Mouse (Mus musculus): ENCODE data around the gene Map3k5. TPM values are rescaled to one million over a fixed set of nuclear protein-coding genes. Genes with fewer than 3 reads are reported as not detected.

The Map3k5 gene
- total and polyA plus RNA-seq, 3 experiments = 0.35 to 0.97 TPM; not detected in 1

- TF ChIP-seq TCF12 (IDR thresholded peaks at IDR 0.05; ENCODE audit: low read depth, low read length) (no peak), RCOR1 (IDR thresholded peaks at IDR 0.05; ENCODE audit: low read depth, low read length) (no peak), MEF2A (IDR thresholded peaks at IDR 0.05; ENCODE audit: extremely low read depth, insufficient replicate concordance, low read depth, low read length, poor library complexity, severe bottlenecking) (no peak), MYB (IDR thresholded peaks at IDR 0.05; ENCODE audit: low read depth, low read length) (no peak), ETS1 (IDR thresholded peaks at IDR 0.05; ENCODE audit: low read depth, low read length) (no peak), HCFC1 (IDR thresholded peaks at IDR 0.05; ENCODE audit: low read depth, low read length) (no peak), BHLHE40 (IDR thresholded peaks at IDR 0.05; ENCODE audit: borderline replicate concordance, low read depth, low read length) (no peak), POLR2A (IDR thresholded peaks at IDR 0.05; ENCODE audit: control insufficient read depth in 1 of 2, insufficient read depth in 1 of 2, low read depth in 1 of 2, low read length in 2 of 2, poor library complexity in 1 of 2) (no peak), TAL1 (IDR thresholded peaks at IDR 0.05; ENCODE audit: low read length) (no peak)
- Histone ChIP-seq H3K4me1 (ENCODE audit: control insufficient read depth in 1 of 2, insufficient read depth in 2 of 2, low read length in 2 of 2) (no peaks in the 10 kb centered on the region), H3K27ac (ENCODE audit: control insufficient read depth, low read depth, low read length) (no peak overlapping the region), H3K9me3 (replicated peaks; ENCODE audit: insufficient read depth, low read length) (no peaks in the 10 kb centered on the region), H3K79me2 (ENCODE audit: control insufficient read depth, insufficient read depth, low read length, poor library complexity) (no peaks in the 10 kb centered on the region), H3K4me3 (ENCODE audit: control insufficient read depth in 1 of 2, insufficient read depth in 1 of 2, low read depth in 2 of 2, low read length in 2 of 2) (no peak overlapping the region), H3K36me3 (ENCODE audit: control insufficient read depth in 1 of 2, insufficient read depth in 2 of 2, low read length in 2 of 2) (no peaks in the 10 kb centered on the region), H3K27me3 (ENCODE audit: control insufficient read depth in 1 of 2, insufficient read depth in 2 of 2, low read length in 2 of 2) (no peaks in the 10 kb centered on the region), H3K9ac (ENCODE audit: control insufficient read depth, low read depth, low read length, poor library complexity, severe bottlenecking) (no peak overlapping the region)
- DNase-seq (ENCODE audit: low read depth, low spot score) = no peak
Observed at GRCm38 (mm10) chr10:20023524-20023923, 89.3 kb downstream of the Map3k5 start.

GRCm38 (mm10) chr10:20024891-20025290 lies 90.6 kb downstream of the Map3k5 start:
- no peak overlapping the region for H3K9ac ChIP-seq (ENCODE audit: control insufficient read depth, low read depth, low read length, poor library complexity, severe bottlenecking)
- no peak overlapping the region for H3K4me3 ChIP-seq (ENCODE audit: control insufficient read depth in 1 of 2, insufficient read depth in 1 of 2, low read depth in 2 of 2, low read length in 2 of 2)
- H3K27me3 ChIP-seq (ENCODE audit: control insufficient read depth in 1 of 2, insufficient read depth in 2 of 2, low read length in 2 of 2) = no peaks in the 10 kb centered on the region
- no peak overlapping the region for H3K27ac ChIP-seq (ENCODE audit: control insufficient read depth, low read depth, low read length)
- H3K4me1 ChIP-seq (ENCODE audit: control insufficient read depth in 1 of 2, insufficient read depth in 2 of 2, low read length in 2 of 2) = no peaks in the 10 kb centered on the region
- no peak for DNase-seq (ENCODE audit: low read depth, low spot score)
- no peaks in the 10 kb centered on the region for H3K79me2 ChIP-seq (ENCODE audit: control insufficient read depth, insufficient read depth, low read length, poor library complexity)
- no peaks in the 10 kb centered on the region for H3K9me3 ChIP-seq (replicated peaks; ENCODE audit: insufficient read depth, low read length)
- TF ChIP-seq ZKSCAN1 (IDR thresholded peaks at IDR 0.05; ENCODE audit: low read depth, low read length) (no peak), NELFE (IDR thresholded peaks at IDR 0.05; ENCODE audit: low read depth, low read length) (no peak), USF1 (IDR thresholded peaks at IDR 0.05; ENCODE audit: low read depth, low read length) (no peak), JUND (IDR thresholded peaks at IDR 0.05; ENCODE audit: low read depth, low read length) (no peak), CTCF (IDR thresholded peaks at IDR 0.05 in 2 of 3, conservative IDR thresholded peaks at IDR 0.05 in 1 of 3; ENCODE audit: control insufficient read depth in 1 of 3, insufficient read depth in 1 of 3, low read depth in 2 of 3, low read length in 3 of 3, poor library complexity in 1 of 3, severe bottlenecking in 1 of 3) (no peak), MAX (IDR thresholded peaks at IDR 0.05; ENCODE audit: low read length) (no peak), RAD21 (IDR thresholded peaks at IDR 0.05; ENCODE audit: low read depth, low read length) (no peak), CHD1 (IDR thresholded peaks at IDR 0.05; ENCODE audit: low read depth, low read length) (no peak), UBTF (IDR thresholded peaks at IDR 0.05; ENCODE audit: borderline replicate concordance, insufficient read depth, low read depth, low read length) (no peak), TAL1 (IDR thresholded peaks at IDR 0.05; ENCODE audit: low read length) (no peak), E2F4 (IDR thresholded peaks at IDR 0.05; ENCODE audit: borderline replicate concordance, low read depth, low read length) (no peak), CHD2 (IDR thresholded peaks at IDR 0.05; ENCODE audit: low read length) (no peak), ZC3H11A (IDR thresholded peaks at IDR 0.05; ENCODE audit: low read depth, low read length) (no peak), USF2 (IDR thresholded peaks at IDR 0.05; ENCODE audit: borderline replicate concordance in 1 of 2, insufficient read depth in 1 of 2, low read depth in 1 of 2, low read length in 2 of 2) (no peak), RCOR1 (IDR thresholded peaks at IDR 0.05; ENCODE audit: low read depth, low read length) (no peak), HCFC1 (IDR thresholded peaks at IDR 0.05; ENCODE audit: low read depth, low read length) (no peak), ELF1 (IDR thresholded peaks at IDR 0.05; ENCODE audit: low read depth, low read length) (no peak)
- no peaks in the 10 kb centered on the region for H3K36me3 ChIP-seq (ENCODE audit: control insufficient read depth in 1 of 2, insufficient read depth in 2 of 2, low read length in 2 of 2)
